In genomic region chr3:84601870-84602495, GRCm38 (mm10) we compare ENCODE assay signal across 24 mouse cellular contexts. TPM values are rescaled to one million over a fixed set of nuclear protein-coding genes. Genes with fewer than 3 reads are reported as not detected.
DNase-seq lines count a peak whose midpoint lies in the region; ATAC-seq lines count a peak whose summit lies in the region.
"Had no signal": no experiment of that assay in that cellular context is flagged by ENCODE, and none has a peak within 500 bp of the region (broad histone marks: within the 10 kb centered on the region; RNA-seq: fewer than 3 reads in every experiment).

No protein-coding gene starts in this region.

- peaks cover 12% of the 10 kb centered on the region; the same call in 1 of the 2 replicates for H3K9me3 ChIP-seq in limb, embryonic 13.5 days
- no peaks in the 10 kb centered on the region for H3K9me3 ChIP-seq in limb, embryonic 10.5 days (replicated peaks)
- H3K9me3 ChIP-seq in stomach, embryonic 14.5 days (ENCODE audit: control insufficient read depth, low read depth, low read length), result no peaks in the 10 kb centered on the region
- H3K9me3 ChIP-seq in heart, embryonic 10.5 days, result 0 out of 2 replicates have a peak, but pooled peaks cover 5% of the 10 kb centered on the region
- H3K9me3 ChIP-seq: hindbrain, embryonic 12.5 days had no signal

- peak overlapping the region; percentile 22; the same call in 1 of the 2 replicates for H3K27ac ChIP-seq in limb, embryonic 13.5 days
- H3K27ac ChIP-seq in limb, embryonic 10.5 days, result no peak overlapping the region
- peak overlapping the region; percentile 59; the same call in 1 of the 2 replicates for H3K27ac ChIP-seq in stomach, embryonic 14.5 days (ENCODE audit: low read length)
- H3K27ac ChIP-seq in heart, embryonic 10.5 days, result no peak overlapping the region
- H3K27ac ChIP-seq: forebrain, embryonic 13.5 days; heart, embryonic 13.5 days; hindbrain, embryonic 12.5 days; macrophage had no signal

- DNase-seq in limb, embryonic 10.5 days (ENCODE audit: low spot score), result no peak
- DNase-seq in 416B (ENCODE audit: low read depth) (peak; percentile 64), R1 (ENCODE audit: low read depth, low spot score) (peak; percentile 50)
- no peak for DNase-seq in layer of hippocampus, adult 18-20 months (ENCODE audit: low spot score in 2 of 2)
- no peak for DNase-seq in heart, embryonic 10.5 days (ENCODE audit: low spot score)
- DNase-seq: adrenal gland, postnatal 25 days; cerebellum, adult 9-10 months; heart, postnatal 14 days; left cerebral cortex, postnatal 4 days; liver, postnatal 0 days; thymus, postnatal 14 days had no signal

- 69% methylated on average over 9 of the region's 9 CpGs for WGBS in limb, embryonic 13.5 days
- WGBS in limb, embryonic 10.5 days, result 85% methylated on average over 9 of the region's 9 CpGs
- WGBS in stomach, embryonic 14.5 days, result 70% methylated on average over 9 of the region's 9 CpGs
- 84% methylated on average over 9 of the region's 9 CpGs for WGBS in heart, embryonic 10.5 days

- no peak overlapping the region for H3K4me2 ChIP-seq in limb, embryonic 13.5 days (replicated peaks)
- no peak overlapping the region for H3K4me2 ChIP-seq in stomach, embryonic 14.5 days (replicated peaks; ENCODE audit: low read depth, low read length)
- H3K4me2 ChIP-seq: forebrain, embryonic 13.5 days; heart, embryonic 13.5 days; hindbrain, embryonic 12.5 days; liver, embryonic 11.5 days had no signal

- no peak overlapping the region for H3K4me3 ChIP-seq in limb, embryonic 13.5 days
- no peak overlapping the region for H3K4me3 ChIP-seq in limb, embryonic 10.5 days
- H3K4me3 ChIP-seq in stomach, embryonic 14.5 days (ENCODE audit: low read depth, low read length), result no peak overlapping the region
- no peak overlapping the region for H3K4me3 ChIP-seq in heart, embryonic 10.5 days
- H3K4me3 ChIP-seq: forebrain, embryonic 13.5 days; heart, embryonic 13.5 days; hindbrain, embryonic 12.5 days had no signal

- ATAC-seq in limb, embryonic 13.5 days (ENCODE audit: low FRiP score, low read depth), result no peak
- ATAC-seq in stomach, embryonic 14.5 days (ENCODE audit: insufficient number of reproducible peaks, insufficient read depth, low FRiP score, low read depth), result no peak
- ATAC-seq: forebrain, embryonic 13.5 days; liver, postnatal 0 days had no signal

- no peaks in the 10 kb centered on the region for H3K36me3 ChIP-seq in limb, embryonic 13.5 days
- no peaks in the 10 kb centered on the region for H3K36me3 ChIP-seq in limb, embryonic 10.5 days
- no peaks in the 10 kb centered on the region for H3K36me3 ChIP-seq in stomach, embryonic 14.5 days (ENCODE audit: control insufficient read depth, insufficient read depth, low read length)
- H3K36me3 ChIP-seq in heart, embryonic 10.5 days, result no peaks in the 10 kb centered on the region
- H3K36me3 ChIP-seq: heart, embryonic 13.5 days; hindbrain, embryonic 12.5 days had no signal

- H3K9ac ChIP-seq in limb, embryonic 13.5 days, result no peak overlapping the region
- H3K9ac ChIP-seq in stomach, embryonic 14.5 days (replicated peaks; ENCODE audit: low read depth, low read length), result no peak overlapping the region
- H3K9ac ChIP-seq: forebrain, embryonic 13.5 days; heart, embryonic 13.5 days; hindbrain, embryonic 12.5 days; liver, postnatal 0 days had no signal

- 0 out of 2 replicates have a peak, but pooled peaks cover 5% of the 10 kb centered on the region for H3K4me1 ChIP-seq in limb, embryonic 13.5 days
- H3K4me1 ChIP-seq in limb, embryonic 10.5 days, result peaks cover 3% of the 10 kb centered on the region; the same call in 1 of the 2 replicates
- H3K4me1 ChIP-seq in stomach, embryonic 14.5 days (ENCODE audit: control insufficient read depth, insufficient read depth, low read length), result no peaks in the 10 kb centered on the region
- H3K4me1 ChIP-seq in heart, embryonic 10.5 days, result no peaks in the 10 kb centered on the region
- H3K4me1 ChIP-seq: forebrain, embryonic 13.5 days; hindbrain, embryonic 12.5 days had no signal

- no peaks in the 10 kb centered on the region for H3K27me3 ChIP-seq in limb, embryonic 13.5 days
- H3K27me3 ChIP-seq in limb, embryonic 10.5 days (ENCODE audit: low read depth, poor library complexity, severe bottlenecking), result 0 out of 2 replicates have a peak, but pooled peaks cover 4% of the 10 kb centered on the region
- no peaks in the 10 kb centered on the region for H3K27me3 ChIP-seq in stomach, embryonic 14.5 days (ENCODE audit: control insufficient read depth, insufficient read depth, low read length)
- peaks cover 6% of the 10 kb centered on the region; the same call in 1 of the 2 replicates for H3K27me3 ChIP-seq in heart, embryonic 10.5 days (ENCODE audit: insufficient read depth, poor library complexity, severe bottlenecking)
- H3K27me3 ChIP-seq: hindbrain, embryonic 12.5 days had no signal

RNA-seq across cellular contexts. Expression of gene Tigd4, which starts 8.6 kb away (rescaled TPM):
- 0.64 and 0.93 TPM in 2 replicates for polyA plus RNA-seq in limb, embryonic 13.5 days (2015; fragmentation: Nextera tagmentation; extraction: Ambion mirVana)
- not detected in 2 replicates for polyA plus RNA-seq in limb, embryonic 10.5 days (2016; fragmentation: Nextera tagmentation; extraction: Ambion mirVana)
- 0.11 and 0.23 TPM in 2 replicates for polyA plus RNA-seq in stomach, embryonic 14.5 days (2014; fragmentation: Nextera tagmentation; extraction: Ambion mirVana)
- total RNA-seq in layer of hippocampus, adult 18-20 months (2021), result under 1 TPM in 1 of 2 experiments, not detected in 1; 0.10 TPM
- polyA plus RNA-seq in heart, embryonic 10.5 days (2016; fragmentation: Nextera tagmentation; extraction: Ambion mirVana), result not detected in 2 replicates
- total RNA-seq: common myeloid progenitor, adult 5-6 weeks; left cerebral cortex, postnatal 4 days; midbrain, postnatal 0 days; neutrophil, adult 5-6 weeks had no signal
- polyA plus RNA-seq: C2C12; forebrain, embryonic 13.5 days; gonadal fat pad, adult 2 months; hindbrain, embryonic 12.5 days; intestine, postnatal 0 days; liver, embryonic 11.5 days; liver, postnatal 0 days; macrophage; midbrain, postnatal 0 days had no signal

RNA-seq across cellular contexts. Expression of gene Arfip1, which starts 19.6 kb away (rescaled TPM):
- polyA plus RNA-seq in limb, embryonic 13.5 days (2015; fragmentation: Nextera tagmentation; extraction: Ambion mirVana), result 43.8 and 43.9 TPM in 2 replicates
- polyA plus RNA-seq in limb, embryonic 10.5 days (2016; fragmentation: Nextera tagmentation; extraction: Ambion mirVana), result 25.6 and 30.3 TPM in 2 replicates
- polyA plus RNA-seq in stomach, embryonic 14.5 days (2014; fragmentation: Nextera tagmentation; extraction: Ambion mirVana), result 57.5 and 66.6 TPM in 2 replicates
- 10 to 100 TPM; 21.9 to 22.1 TPM for total RNA-seq in layer of hippocampus, adult 18-20 months (2021)
- polyA plus RNA-seq in heart, embryonic 10.5 days (2016; fragmentation: Nextera tagmentation; extraction: Ambion mirVana), result 38.3 and 44.4 TPM in 2 replicates

Comparison
In these comparisons a context has a peak if more than half of its experiments do, and no peak if none do; other contexts are left out.
1. H3K27ac ChIP-seq: peak in limb, embryonic 13.5 days (single experiment) and stomach, embryonic 14.5 days (single experiment); none in limb, embryonic 10.5 days (single experiment) and heart, embryonic 10.5 days (single experiment).
2. DNase-seq: peak in 416B (single experiment) and R1 (single experiment); none in limb, embryonic 10.5 days (single experiment), layer of hippocampus, adult 18-20 months (0 of 2) and heart, embryonic 10.5 days (single experiment).